Mouse (Mus musculus) C2C12 (cell line): ENCODE data around the gene Diexf.

Experiments
- MYOD1 ChIP-seq: IDR thresholded peaks from one replicate; pipeline ENCODE4 v1.6.1; 2011; ENCODE audit warnings: low read depth; ENCODE audit not compliant: control insufficient read depth, insufficient read length
- USF1 ChIP-seq: IDR thresholded peaks from one replicate; pipeline ENCODE4 v1.6.1; 2011; ENCODE audit warnings: low read depth, mild to moderate bottlenecking, control low read depth, moderate library complexity

GRCm38 (mm10) chr1:193174143-193174733 is 44.2 kb upstream of the Diexf start:
- TF ChIP-seq USF1 (no peak), MYOD1 (no peak)
